Mouse (Mus musculus) small intestine, adult 2 months (tissue): Measurements from ENCODE around the gene Atp6v1fnb.

Experiments
- CTCF ChIP-seq: fragments of 200-500 bp; IDR thresholded peaks from 2 replicates; pipeline ENCODE4 v1.5.1; 2012; ENCODE audit warnings: low read depth, mild to moderate bottlenecking, control low read depth, inconsistent platforms, low read length, moderate library complexity, mixed read lengths; ENCODE audit not compliant: insufficient replicate concordance, insufficient read length; ENCODE audit errors: extremely low read depth
- POLR2A ChIP-seq: fragments of 200-500 bp; IDR thresholded peaks from 2 replicates; pipeline ENCODE4 v1.6.1; 2012; ENCODE audit warnings: low read depth, mild to moderate bottlenecking, control low read depth, inconsistent platforms, low read length, moderate library complexity

GRCm38 (mm10) chr6:29431473-29431872 is 39.8 kb upstream of the Atp6v1fnb start:
- no peak for TF ChIP-seq POLR2A
- no peak for TF ChIP-seq CTCF
